Mouse (Mus musculus): ENCODE measurements around the gene Atp6v0c.

DNA sequence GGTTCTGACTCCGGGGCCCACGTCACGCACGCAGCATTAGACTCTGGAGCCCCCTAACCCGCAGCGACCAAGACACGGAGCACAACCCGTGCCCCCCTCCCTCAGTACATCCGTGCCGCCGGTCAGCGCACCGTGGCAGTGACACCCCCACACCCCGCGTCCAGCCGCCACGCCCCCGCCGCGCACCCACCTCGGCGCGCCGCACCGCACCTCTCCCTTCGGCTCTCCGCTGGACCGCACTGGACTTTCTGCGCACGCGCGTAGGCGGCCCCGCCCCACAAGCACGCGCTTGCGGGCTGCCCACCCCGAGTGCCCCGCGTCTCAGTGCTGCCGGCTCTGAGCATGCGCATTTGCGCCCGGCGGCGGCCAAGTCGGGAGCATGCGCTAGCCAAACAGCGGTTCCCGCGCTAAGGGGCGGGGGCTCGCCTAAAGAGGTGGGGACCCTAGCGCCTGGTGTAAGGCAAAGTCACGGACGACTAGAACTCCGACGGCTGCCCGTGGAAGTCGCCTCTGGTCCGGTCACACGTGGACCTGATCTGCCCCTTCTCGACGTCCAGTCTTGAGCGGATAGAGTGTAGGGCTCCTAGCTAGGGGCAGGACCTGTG, 35.9 kb upstream of the Atp6v0c start, which contains the start of gene Tbc1d24:
- TF ChIP-seq SIN3A (IDR thresholded peaks at IDR 0.05; ENCODE audit: low read length) (no peak), HCFC1 (IDR thresholded peaks at IDR 0.05; ENCODE audit: low read depth, low read length) (peak; percentile 26; the same call in 1 of the 2 replicates), MAX (IDR thresholded peaks at IDR 0.05; ENCODE audit: low read length) (peak; percentile 93)

Data from MEL (cell line).